Mouse (Mus musculus) ES-E14 (cell line): Measurements from ENCODE around the gene Uqcr10. TPM values are rescaled to one million over a fixed set of nuclear protein-coding genes. Genes with fewer than 3 reads are reported as not detected.

Experiments
- DNase-seq: peaks from one replicate; pipeline ENCODE4 v3.0.0-alpha.2; 2013; ENCODE audit warnings: low read depth, low spot score
- H3K27ac ChIP-seq: 2 replicates; pipeline ENCODE4 v1.5.1; 2012; ENCODE audit warnings: low read depth, mild to moderate bottlenecking, low read length, moderate library complexity, mixed read lengths; ENCODE audit not compliant: poor library complexity, insufficient read depth, severe bottlenecking
- H3K36me3 ChIP-seq: 2 replicates; pipeline ENCODE4 v1.6.1; 2012; ENCODE audit warnings: mild to moderate bottlenecking, low read length, moderate library complexity, mixed read lengths; ENCODE audit not compliant: control insufficient read depth, poor library complexity, insufficient read depth, severe bottlenecking
- H3K4me1 ChIP-seq, 2 experiments: fragments of 150-350 bp in 1 of 2; sonication (generic) in 1 of 2; 2 replicates each; pipeline ENCODE4 v1.6.1; 2012; ENCODE audit warnings: low read length in 2 of 2, mild to moderate bottlenecking in 1 of 2, mixed read lengths in 1 of 2; ENCODE audit not compliant: control insufficient read depth in 2 of 2, insufficient read depth in 2 of 2, poor library complexity in 1 of 2
- H3K4me3 ChIP-seq, 2 experiments: fragments of 150-350 bp in 1 of 2; sonication (generic) in 1 of 2; 2 replicates each; pipeline ENCODE4 v1.5.1; 2012; ENCODE audit warnings: low read length in 2 of 2, low read depth in 1 of 2, mild to moderate bottlenecking in 1 of 2, mixed read lengths in 1 of 2; ENCODE audit not compliant: insufficient read depth in 1 of 2, poor library complexity in 1 of 2, severe bottlenecking in 1 of 2
- H3K9ac ChIP-seq: 2 replicates; pipeline ENCODE4 v1.6.1; 2012; ENCODE audit warnings: low read depth, mild to moderate bottlenecking, low read length, mixed read lengths; ENCODE audit not compliant: poor library complexity, insufficient read depth, severe bottlenecking
- H3K9me3 ChIP-seq: fragments of 150-350 bp; sonication (generic); 2 replicates; pipeline ENCODE4 v1.6.1; 2012; ENCODE audit warnings: low read depth, mild to moderate bottlenecking, low read length; ENCODE audit not compliant: control insufficient read depth, insufficient read depth
- CHD2 ChIP-seq: IDR thresholded peaks from 2 replicates; pipeline ENCODE4 v1.6.1; 2014; ENCODE audit warnings: mild to moderate bottlenecking, low read depth, low read length, inconsistent platforms
- HCFC1 ChIP-seq: IDR thresholded peaks from 2 replicates; pipeline ENCODE4 v1.6.1; 2012; ENCODE audit warnings: low read length, inconsistent platforms, borderline replicate concordance; ENCODE audit not compliant: insufficient read depth
- MAFK ChIP-seq: IDR thresholded peaks from 2 replicates; pipeline ENCODE4 v1.6.1; 2014; ENCODE audit warnings: mild to moderate bottlenecking, low read depth, low read length, inconsistent platforms; ENCODE audit not compliant: insufficient read depth
- ZC3H11A ChIP-seq: IDR thresholded peaks from 2 replicates; pipeline ENCODE4 v1.6.1; 2012; ENCODE audit warnings: low read depth, mild to moderate bottlenecking, inconsistent platforms, low read length, borderline replicate concordance
- ZNF384 ChIP-seq: IDR thresholded peaks from 2 replicates; pipeline ENCODE4 v1.6.1; 2012; ENCODE audit warnings: low read depth, low read length, inconsistent platforms
- in situ Hi-C, 2 experiments: fragments of 600-800 bp; cut with MboI; formaldehyde crosslinking; loops; one replicate each; pipeline ENCODE4 v1.15.1; 2025; ENCODE audit warnings: low sequenced_read_pairs in 2 of 2, inconsistent platforms in 1 of 2; ENCODE audit not compliant: unreplicated experiment in 2 of 2
- total RNA-seq: library from RNA; depleted of rRNA; stranded (reverse); fragments of 300-350 nt; gene quantifications from 2 replicates; pipeline ENCODE4 v1.2.3, GENCODE M21; 2012

Uqcr10 gene
- total RNA-seq, 1 experiment, result 963 TPM

DNA sequence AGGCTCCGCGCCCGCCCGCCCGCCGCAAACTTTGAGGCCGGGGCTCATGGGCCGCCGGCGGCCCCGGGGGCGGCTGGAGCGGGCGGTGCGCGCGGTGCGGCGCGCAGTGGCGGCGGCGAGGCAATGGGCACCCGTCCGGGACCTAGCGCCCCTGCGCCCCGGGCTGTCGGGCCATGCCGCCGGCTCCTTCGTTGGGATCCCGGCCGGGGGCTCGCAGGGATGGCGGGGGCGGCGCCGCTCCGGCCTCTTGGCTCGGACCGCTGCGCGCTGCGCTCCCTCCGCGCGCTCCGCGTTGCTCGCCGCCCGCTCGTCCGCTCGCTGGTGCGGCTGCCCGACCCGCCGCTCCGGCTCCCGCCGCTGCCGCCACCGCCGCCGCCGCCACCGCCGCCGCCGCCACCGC lies 42.6 kb upstream of the Uqcr10 start, which contains the start of gene Cabp7:
Gene Cabp7 (minus strand): TSS at position 46 of the 400 bp plus-strand sequence.
- Histone ChIP-seq H3K36me3 (no peaks in the 10 kb centered on the region), H3K27ac (no peak within 1 kb of the TSS), H3K9ac (peak within 1 kb of the TSS; percentile 71), H3K9me3 (no peaks in the 10 kb centered on the region), H3K4me1 (peaks cover 0 to 4% of the 10 kb centered on the region in 2 experiments; a peak in 2 of 4 replicates), H3K4me3 (peak within 1 kb of the TSS; percentile 82 to 92)
- no peak for DNase-seq
- in situ Hi-C loops, result no loop called here
- TF ChIP-seq ZNF384, result no peak
- TF ChIP-seq CHD2, result no peak
- no peak for TF ChIP-seq HCFC1
- no peak for TF ChIP-seq MAFK
- no peak for TF ChIP-seq ZC3H11A

DNA sequence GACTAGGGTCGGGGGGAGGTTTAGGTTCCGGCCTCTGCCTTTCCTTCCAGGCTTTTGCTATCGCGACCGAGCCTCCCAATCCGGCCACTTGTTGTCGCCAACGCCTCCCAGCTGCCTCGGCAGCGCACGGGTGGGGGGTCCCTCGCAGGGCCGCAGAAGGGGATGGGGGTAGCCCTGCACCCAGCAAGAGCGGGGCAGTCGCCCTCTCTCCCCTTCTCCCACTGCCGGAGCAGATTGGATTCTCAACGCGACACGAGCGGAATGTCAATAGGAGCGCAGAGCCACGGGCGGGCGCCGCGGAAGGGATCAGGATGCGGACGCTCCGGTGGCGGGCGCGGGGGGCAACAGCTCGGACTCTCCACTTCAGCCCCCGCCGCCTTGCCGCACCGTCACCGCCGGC lies 41.8 kb upstream of the Uqcr10 start:
- peak overlapping the region; percentile 71 for H3K9ac ChIP-seq
- no peaks in the 10 kb centered on the region for H3K9me3 ChIP-seq
- no peak for DNase-seq
- H3K4me1 ChIP-seq, result peaks cover 0 to 4% of the 10 kb centered on the region in 2 experiments; a peak in 2 of 4 replicates
- in situ Hi-C loops, result no loop called here
- TF ChIP-seq CHD2 (no peak), HCFC1 (no peak), ZNF384 (no peak), ZC3H11A (no peak), MAFK (no peak)
- no peak overlapping the region for H3K27ac ChIP-seq
- H3K36me3 ChIP-seq, result no peaks in the 10 kb centered on the region
- H3K4me3 ChIP-seq, result peak overlapping the region; percentile 82 to 92

DNA sequence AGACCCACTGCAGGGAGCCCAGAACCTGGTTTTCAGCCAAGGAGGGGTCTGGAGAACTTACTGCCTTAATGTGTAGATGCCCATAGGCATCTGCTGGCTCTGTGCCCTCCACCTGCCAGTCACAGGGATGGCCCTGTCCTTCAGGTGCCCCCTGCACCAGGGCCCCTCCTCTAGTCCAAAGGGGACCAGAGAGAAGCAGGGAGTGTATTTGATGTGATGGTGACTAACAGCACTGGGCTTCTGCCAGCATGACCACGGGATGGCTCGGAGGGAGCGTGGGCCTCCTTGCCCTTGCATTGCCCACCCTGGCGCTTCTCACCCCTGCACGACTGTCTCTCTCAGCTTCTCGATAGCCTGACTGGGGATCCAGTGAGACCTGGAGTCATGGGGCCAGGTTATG lies 40.5 kb upstream of the Uqcr10 start:
- DNase-seq, result no peak
- TF ChIP-seq HCFC1 (no peak), CHD2 (no peak), MAFK (no peak), ZC3H11A (no peak), ZNF384 (no peak)

DNA sequence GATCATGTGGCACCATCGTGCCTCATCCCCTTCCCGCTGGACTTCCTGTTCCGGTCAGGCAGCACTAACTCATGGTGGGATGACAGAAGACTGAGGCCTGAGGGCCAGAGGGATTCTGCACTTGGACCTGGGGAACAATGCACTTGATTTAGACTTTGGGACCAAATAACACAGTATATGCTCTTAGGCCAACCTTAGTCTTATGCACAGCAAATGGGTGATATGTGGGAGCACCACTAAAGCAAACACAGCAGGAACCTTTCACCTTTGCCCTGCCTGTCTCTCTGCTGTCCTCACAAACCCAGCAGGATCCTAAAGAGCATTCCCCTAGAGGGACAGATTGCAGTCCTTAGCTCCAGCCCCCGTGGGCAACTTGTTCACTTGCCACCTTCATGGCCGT lies 36.6 kb upstream of the Uqcr10 start:
- Histone ChIP-seq H3K36me3 (no peaks in the 10 kb centered on the region), H3K9ac (no peak overlapping the region), H3K27ac (no peak overlapping the region), H3K9me3 (no peaks in the 10 kb centered on the region), H3K4me1 (peaks cover 0 to 20% of the 10 kb centered on the region in 2 experiments; a peak in 2 of 4 replicates), H3K4me3 (no peak overlapping the region)
- in situ Hi-C loops, result no loop called here
- no peak for DNase-seq
- TF ChIP-seq ZNF384 (no peak), ZC3H11A (no peak), MAFK (no peak), HCFC1 (no peak)

More for the DNA sequence above, 40.5 kb upstream of the Uqcr10 start:
- Histone ChIP-seq H3K9me3 (no peaks in the 10 kb centered on the region), H3K36me3 (no peaks in the 10 kb centered on the region), H3K4me3 (no peak overlapping the region), H3K27ac (no peak overlapping the region), H3K9ac (no peak overlapping the region), H3K4me1 (peaks cover 0 to 4% of the 10 kb centered on the region in 2 experiments; a peak in 2 of 4 replicates)
- in situ Hi-C loops, result no loop called here

DNA sequence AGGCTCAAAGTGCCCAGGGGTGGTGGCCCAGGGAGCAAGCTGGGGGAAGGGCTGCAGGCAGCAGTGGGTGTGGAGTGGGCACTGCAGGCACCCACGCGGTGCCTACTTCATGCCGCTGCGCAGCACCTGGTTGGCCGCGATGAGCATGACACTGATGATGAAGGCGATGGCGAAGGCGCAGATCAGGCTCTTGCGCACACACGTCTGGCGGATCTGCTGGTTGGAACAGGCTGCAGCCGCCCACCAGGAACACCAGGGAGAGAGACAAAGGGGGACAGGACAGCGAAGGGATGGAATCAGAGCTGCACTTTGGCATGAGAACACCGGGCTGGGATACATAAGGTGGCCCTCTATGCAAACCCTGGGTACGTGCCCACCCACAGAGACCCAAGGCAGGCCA lies 34.6 kb upstream of the Uqcr10 start:
- H3K36me3 ChIP-seq, result no peaks in the 10 kb centered on the region
- in situ Hi-C loops, result no loop called here
- DNase-seq, result no peak
- peaks cover 0 to 34% of the 10 kb centered on the region in 2 experiments; a peak in 3 of 4 replicates for H3K4me1 ChIP-seq
- H3K9ac ChIP-seq, result no peak overlapping the region
- peak overlapping the region; percentile 32 to 40; a peak in 2 of 4 replicates for H3K4me3 ChIP-seq
- no peaks in the 10 kb centered on the region for H3K9me3 ChIP-seq
- H3K27ac ChIP-seq, result no peak overlapping the region
- no peak for TF ChIP-seq CHD2
- TF ChIP-seq ZNF384, result no peak
- no peak for TF ChIP-seq ZC3H11A
- TF ChIP-seq MAFK, result no peak
- no peak for TF ChIP-seq HCFC1
